Mouse (Mus musculus) kidney, postnatal 0 days (tissue): ENCODE results near the gene Ptpra. TPM values are rescaled to one million over a fixed set of nuclear protein-coding genes. Genes with fewer than 3 reads are reported as not detected.

ENCODE experiments used
- ATAC-seq: fragments of 200-750 bp; cut with Nextera tagmentation; replicated peaks from 2 replicates; pipeline ENCODE4 v1.8.0; 2017; ENCODE audit warnings: low read depth, moderate number of reproducible peaks, moderate TSS enrichment, moderate library complexity; ENCODE audit not compliant: low FRiP score
- DNase-seq: peaks from one replicate; pipeline ENCODE4 v3.0.0-alpha.2; 2016; ENCODE audit warnings: low spot score
- H3K27ac ChIP-seq: fragments of 300-500 bp; sonication (generic); 2 replicates; pipeline ENCODE4 v1.5.1; 2014; ENCODE audit warnings: mild to moderate bottlenecking
- H3K27me3 ChIP-seq: fragments of 300-500 bp; sonication (generic); 2 replicates; pipeline ENCODE4 v1.6.1; 2014; ENCODE audit warnings: low read length, mixed read lengths; ENCODE audit not compliant: insufficient read depth
- H3K36me3 ChIP-seq: fragments of 300-500 bp; sonication (generic); 2 replicates; pipeline ENCODE4 v1.6.1; 2014; ENCODE audit warnings: low read length, mixed read lengths; ENCODE audit not compliant: insufficient read depth
- H3K4me1 ChIP-seq: fragments of 300-500 bp; sonication (generic); replicated peaks from 2 replicates; pipeline ENCODE4 v1.6.1; 2014; ENCODE audit warnings: antibody characterized with exemption, low read length, mixed read lengths; ENCODE audit not compliant: insufficient read depth
- H3K4me2 ChIP-seq: fragments of 300-500 bp; sonication (generic); 2 replicates; pipeline ENCODE4 v1.6.1; 2014; ENCODE audit warnings: mild to moderate bottlenecking, low read length, moderate library complexity, mixed read lengths
- H3K4me3 ChIP-seq: fragments of 300-500 bp; sonication (generic); replicated peaks from 2 replicates; pipeline ENCODE4 v1.5.1; 2014; ENCODE audit warnings: low read depth, low read length
- H3K9ac ChIP-seq: fragments of 300-500 bp; sonication (generic); 2 replicates; pipeline ENCODE4 v1.6.1; 2014; ENCODE audit warnings: low read depth, low read length
- H3K9me3 ChIP-seq: fragments of 300-500 bp; sonication (generic); replicated peaks from 2 replicates; pipeline ENCODE4 v1.6.1; 2016; ENCODE audit warnings: low read length, inconsistent platforms, mixed read lengths
- CTCF ChIP-seq: IDR thresholded peaks from 2 replicates; pipeline ENCODE4 v1.5.1; 2016; ENCODE audit warnings: antibody characterized with exemption, low read depth, mild to moderate bottlenecking, moderate library complexity
- WGBS: fragments of 180-500 bp; shearing (Covaris S2); extraction: QIAGEN DNeasy Blood & Tissue Kit; methylation state at CpG from one replicate; pipeline ENCODE4 v1.1.7; 2014; 5-methylcytosine and 5-hydroxymethylcytosine counted together
- polyA plus RNA-seq: library from polyadenylated mRNA; unstranded; fragments of >200 nt; fragmentation: Nextera tagmentation; extraction: Ambion mirVana; gene quantifications from 2 replicates; pipeline ENCODE4 v1.2.1, GENCODE M21; 2015

The Ptpra gene
- polyA plus RNA-seq, 1 experiment from 2014 or later, result 80.3 TPM

GRCm38 (mm10) chr2:130588373-130588772, 138.3 kb downstream of the Ptpra start:
- Histone ChIP-seq H3K36me3 (peaks cover 9% of the 10 kb centered on the region), H3K9me3 (no peaks in the 10 kb centered on the region), H3K9ac (no peak overlapping the region), H3K27ac (no peak overlapping the region), H3K4me3 (no peak overlapping the region), H3K27me3 (no peaks in the 10 kb centered on the region), H3K4me1 (no peaks in the 10 kb centered on the region), H3K4me2 (no peak overlapping the region)
- DNase-seq (no peak), ATAC-seq (no peak)
- TF ChIP-seq CTCF, result no peak
- WGBS, result 82% methylated on average over 2 of the region's 2 CpGs

GRCm38 (mm10) chr2:130589157-130589556, 139.1 kb downstream of the Ptpra start:
- no peak overlapping the region for H3K4me3 ChIP-seq
- no peak for DNase-seq
- 68% methylated on average over 4 of the region's 4 CpGs for WGBS
- no peak overlapping the region for H3K27ac ChIP-seq
- no peaks in the 10 kb centered on the region for H3K4me1 ChIP-seq
- TF ChIP-seq CTCF, result no peak
- no peaks in the 10 kb centered on the region for H3K9me3 ChIP-seq
- no peak for ATAC-seq
- no peaks in the 10 kb centered on the region for H3K27me3 ChIP-seq
- no peak overlapping the region for H3K4me2 ChIP-seq
- no peak overlapping the region for H3K9ac ChIP-seq
- H3K36me3 ChIP-seq, result peaks cover 9% of the 10 kb centered on the region

- H3K36me3 ChIP-seq, result peaks cover 9% of the 10 kb centered on the region
- H3K9ac ChIP-seq, result no peak overlapping the region
- no peak overlapping the region for H3K27ac ChIP-seq
- TF ChIP-seq CTCF, result no peak
- H3K4me1 ChIP-seq, result no peaks in the 10 kb centered on the region
- no peaks in the 10 kb centered on the region for H3K9me3 ChIP-seq
- H3K27me3 ChIP-seq, result no peaks in the 10 kb centered on the region
- ATAC-seq (no peak), DNase-seq (no peak)
- H3K4me3 ChIP-seq, result no peak overlapping the region
- no peak overlapping the region for H3K4me2 ChIP-seq
- WGBS, result 90% methylated on average over 2 of the region's 2 CpGs
These were observed 139.7 kb downstream of the Ptpra start for GRCm38 (mm10) chr2:130589761-130590160.

GRCm38 (mm10) chr2:130591016-130591415, 140.9 kb downstream of the Ptpra start:
- 80% methylated on average over 2 of the region's 2 CpGs for WGBS

GRCm38 (mm10) chr2:130595596-130595995, 145.5 kb downstream of the Ptpra start:
- peaks cover 35% of the 10 kb centered on the region for H3K36me3 ChIP-seq
- 91% methylated on average over 1 of the region's 1 CpGs for WGBS
- no peak for DNase-seq
- no peaks in the 10 kb centered on the region for H3K27me3 ChIP-seq
- no peak for TF ChIP-seq CTCF
- no peaks in the 10 kb centered on the region for H3K9me3 ChIP-seq
- H3K4me1 ChIP-seq, result no peaks in the 10 kb centered on the region
- no peak overlapping the region for H3K9ac ChIP-seq
- H3K4me3 ChIP-seq, result no peak overlapping the region
- no peak for ATAC-seq
- no peak overlapping the region for H3K27ac ChIP-seq
- H3K4me2 ChIP-seq, result no peak overlapping the region

More at GRCm38 (mm10) chr2:130591016-130591415, 140.9 kb downstream of the Ptpra start:
- DNase-seq (no peak), ATAC-seq (no peak)
- no peak for TF ChIP-seq CTCF
- no peaks in the 10 kb centered on the region for H3K9me3 ChIP-seq
- no peak overlapping the region for H3K4me3 ChIP-seq
- no peak overlapping the region for H3K27ac ChIP-seq
- no peak overlapping the region for H3K4me2 ChIP-seq
- peaks cover 12% of the 10 kb centered on the region for H3K36me3 ChIP-seq
- no peaks in the 10 kb centered on the region for H3K27me3 ChIP-seq
- H3K9ac ChIP-seq, result no peak overlapping the region
- H3K4me1 ChIP-seq, result no peaks in the 10 kb centered on the region

GRCm38 (mm10) chr2:130597601-130598010, 147.5 kb downstream of the Ptpra start:
- 8% methylated on average over 1 of the region's 1 CpGs for WGBS
- TF ChIP-seq CTCF, result peak; percentile 73
- Histone ChIP-seq H3K4me3 (no peak overlapping the region), H3K36me3 (peaks cover 35% of the 10 kb centered on the region), H3K9ac (no peak overlapping the region), H3K9me3 (no peaks in the 10 kb centered on the region), H3K27ac (no peak overlapping the region), H3K27me3 (no peaks in the 10 kb centered on the region), H3K4me1 (no peaks in the 10 kb centered on the region), H3K4me2 (no peak overlapping the region)
- DNase-seq (peak; percentile 78), ATAC-seq (no peak)

- Histone ChIP-seq H3K4me1 (no peaks in the 10 kb centered on the region), H3K36me3 (peaks cover 39% of the 10 kb centered on the region), H3K27ac (no peak overlapping the region), H3K9me3 (no peaks in the 10 kb centered on the region), H3K4me3 (no peak overlapping the region), H3K27me3 (no peaks in the 10 kb centered on the region), H3K9ac (no peak overlapping the region), H3K4me2 (no peak overlapping the region)
- WGBS, result 82% methylated on average over 3 of the region's 3 CpGs
- TF ChIP-seq CTCF, result no peak
- ATAC-seq, result no peak
- DNase-seq, result no peak
These were observed 148.3 kb downstream of the Ptpra start for GRCm38 (mm10) chr2:130598399-130598798.
